Mouse (Mus musculus): Measurements from ENCODE around the gene Sik2. TPM values are rescaled to one million over a fixed set of nuclear protein-coding genes. Genes with fewer than 3 reads are reported as not detected.

The Sik2 gene
- polyA plus RNA-seq, 1 experiment, result 9.9 TPM

DNA sequence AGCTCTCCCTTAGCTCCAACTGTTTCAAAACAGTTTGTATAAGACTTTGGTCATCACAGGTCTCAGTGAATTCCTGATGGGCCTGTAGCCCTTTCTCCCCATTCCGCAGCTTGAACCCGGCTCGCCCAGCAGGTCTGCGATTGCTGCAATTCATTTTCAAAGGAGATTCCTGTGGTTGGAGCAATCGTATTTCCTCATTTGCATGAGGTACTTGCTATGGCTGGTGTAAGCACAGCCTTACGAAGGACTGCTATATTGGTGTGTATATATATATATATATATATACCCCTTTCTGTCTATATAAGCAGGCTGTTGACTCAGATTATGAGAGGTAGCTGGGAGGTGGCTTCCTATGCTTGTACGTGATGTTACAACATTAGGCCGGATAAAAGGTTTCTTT, 23.4 kb upstream of the Sik2 start:
- Histone ChIP-seq H3K36me3 (ENCODE audit: control insufficient read depth, insufficient read depth, low read length) (no peaks in the 10 kb centered on the region), H3K27me3 (ENCODE audit: control insufficient read depth, insufficient read depth, low read length) (no peaks in the 10 kb centered on the region), H3K4me1 (ENCODE audit: control insufficient read depth, insufficient read depth, insufficient read length, low read length) (no peaks in the 10 kb centered on the region), H3K4me3 (ENCODE audit: low read depth, low read length) (no peak overlapping the region), H3K27ac (ENCODE audit: insufficient read depth, low read depth, low read length) (0 out of 2 replicates have a peak overlapping the region, but pooled peaks have one; percentile 30)
- 67% methylated on average over 8 of the region's 8 CpGs for WGBS
- TF ChIP-seq CTCF (IDR thresholded peaks at IDR 0.05; ENCODE audit: extremely low read depth, insufficient read length, insufficient replicate concordance, low read depth, low read length) (no peak), POLR2A (IDR thresholded peaks at IDR 0.05; ENCODE audit: low read depth, low read length) (no peak)

DNA sequence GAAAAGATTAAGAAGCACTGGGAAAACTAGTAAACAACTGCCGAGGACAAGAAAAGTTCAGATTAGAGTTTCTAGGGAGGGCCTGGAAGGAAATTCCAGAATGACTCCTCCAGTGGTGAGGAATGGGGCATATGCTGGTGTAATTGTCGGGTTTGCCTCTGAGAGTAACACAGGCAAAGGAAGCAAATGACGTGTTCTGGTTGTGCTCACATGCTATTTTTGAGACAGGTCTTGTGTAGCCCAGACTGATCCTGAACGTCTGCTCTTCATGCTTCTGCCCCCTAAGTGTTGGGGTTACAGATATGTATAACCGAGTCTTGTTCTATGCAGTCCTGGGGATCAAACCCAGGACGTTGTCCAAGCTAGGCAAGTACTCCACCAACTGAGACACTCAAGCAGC, 22.7 kb upstream of the Sik2 start:
- WGBS, result 67% methylated on average over 6 of the region's 6 CpGs
- H3K27ac ChIP-seq (ENCODE audit: insufficient read depth, low read depth, low read length), result 0 out of 2 replicates have a peak overlapping the region, but pooled peaks have one; percentile 31
- no peak overlapping the region for H3K4me3 ChIP-seq (ENCODE audit: low read depth, low read length)
- H3K36me3 ChIP-seq (ENCODE audit: control insufficient read depth, insufficient read depth, low read length), result no peaks in the 10 kb centered on the region
- TF ChIP-seq POLR2A (IDR thresholded peaks at IDR 0.05; ENCODE audit: low read depth, low read length) (no peak), CTCF (IDR thresholded peaks at IDR 0.05; ENCODE audit: extremely low read depth, insufficient read length, insufficient replicate concordance, low read depth, low read length) (no peak)
- no peaks in the 10 kb centered on the region for H3K27me3 ChIP-seq (ENCODE audit: control insufficient read depth, insufficient read depth, low read length)
- H3K4me1 ChIP-seq (ENCODE audit: control insufficient read depth, insufficient read depth, insufficient read length, low read length), result no peaks in the 10 kb centered on the region

GRCm38 (mm10) chr9:51030147-51030546, 21.3 kb upstream of the Sik2 start:
- WGBS, result 15% methylated on average over 1 of the region's 1 CpGs
- no peak overlapping the region for H3K4me3 ChIP-seq (ENCODE audit: low read depth, low read length)

DNA sequence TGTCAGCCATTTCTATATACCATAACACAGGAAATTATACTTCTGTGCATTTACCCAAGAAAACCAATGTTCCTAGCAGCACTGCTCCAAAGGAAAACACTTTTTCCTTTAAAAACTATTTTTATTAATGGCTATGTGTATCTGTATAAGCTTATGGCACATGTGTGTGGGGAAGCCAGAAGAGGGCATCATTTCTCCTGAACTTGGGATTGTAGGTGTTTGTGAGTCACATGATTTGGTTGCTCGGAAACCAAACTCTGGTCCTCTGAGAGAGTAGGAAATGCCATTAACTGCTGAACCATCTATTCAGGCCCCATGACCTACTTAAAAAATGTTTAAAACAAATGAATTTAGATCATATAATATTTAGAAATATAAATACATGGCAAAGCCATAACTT, 18.1 kb upstream of the Sik2 start:
- TF ChIP-seq CTCF (IDR thresholded peaks at IDR 0.05; ENCODE audit: extremely low read depth, insufficient read length, insufficient replicate concordance, low read depth, low read length) (no peak), POLR2A (IDR thresholded peaks at IDR 0.05; ENCODE audit: low read depth, low read length) (no peak)
- no peaks in the 10 kb centered on the region for H3K4me1 ChIP-seq (ENCODE audit: control insufficient read depth, insufficient read depth, insufficient read length, low read length)
- H3K27ac ChIP-seq (ENCODE audit: insufficient read depth, low read depth, low read length), result no peak overlapping the region
- no peak overlapping the region for H3K4me3 ChIP-seq (ENCODE audit: low read depth, low read length)
- H3K36me3 ChIP-seq (ENCODE audit: control insufficient read depth, insufficient read depth, low read length), result no peaks in the 10 kb centered on the region
- no peaks in the 10 kb centered on the region for H3K27me3 ChIP-seq (ENCODE audit: control insufficient read depth, insufficient read depth, low read length)
- 73% methylated on average over 1 of the region's 1 CpGs for WGBS

More at GRCm38 (mm10) chr9:51030147-51030546, 21.3 kb upstream of the Sik2 start:
- H3K4me1 ChIP-seq (ENCODE audit: control insufficient read depth, insufficient read depth, insufficient read length, low read length), result no peaks in the 10 kb centered on the region
- H3K36me3 ChIP-seq (ENCODE audit: control insufficient read depth, insufficient read depth, low read length), result no peaks in the 10 kb centered on the region
- TF ChIP-seq POLR2A (IDR thresholded peaks at IDR 0.05; ENCODE audit: low read depth, low read length), result no peak
- no peak for TF ChIP-seq CTCF (IDR thresholded peaks at IDR 0.05; ENCODE audit: extremely low read depth, insufficient read length, insufficient replicate concordance, low read depth, low read length)
- H3K27ac ChIP-seq (ENCODE audit: insufficient read depth, low read depth, low read length), result no peak overlapping the region
- H3K27me3 ChIP-seq (ENCODE audit: control insufficient read depth, insufficient read depth, low read length), result no peaks in the 10 kb centered on the region

GRCm38 (mm10) chr9:51021123-51021795, 12.4 kb upstream of the Sik2 start:
- Histone ChIP-seq H3K27ac (ENCODE audit: insufficient read depth, low read depth, low read length) (no peak overlapping the region), H3K27me3 (ENCODE audit: control insufficient read depth, insufficient read depth, low read length) (no peaks in the 10 kb centered on the region), H3K4me1 (ENCODE audit: control insufficient read depth, insufficient read depth, insufficient read length, low read length) (no peaks in the 10 kb centered on the region), H3K4me3 (ENCODE audit: low read depth, low read length) (no peak overlapping the region), H3K36me3 (ENCODE audit: control insufficient read depth, insufficient read depth, low read length) (no peaks in the 10 kb centered on the region)
- TF ChIP-seq POLR2A (IDR thresholded peaks at IDR 0.05; ENCODE audit: low read depth, low read length), result no peak
- no peak for TF ChIP-seq CTCF (IDR thresholded peaks at IDR 0.05; ENCODE audit: extremely low read depth, insufficient read length, insufficient replicate concordance, low read depth, low read length)
- 70% methylated on average over 4 of the region's 4 CpGs for WGBS

- TF ChIP-seq POLR2A (IDR thresholded peaks at IDR 0.05; ENCODE audit: low read depth, low read length) (no peak), CTCF (IDR thresholded peaks at IDR 0.05; ENCODE audit: extremely low read depth, insufficient read length, insufficient replicate concordance, low read depth, low read length) (no peak)
- Histone ChIP-seq H3K4me3 (ENCODE audit: low read depth, low read length) (no peak overlapping the region), H3K4me1 (ENCODE audit: control insufficient read depth, insufficient read depth, insufficient read length, low read length) (no peaks in the 10 kb centered on the region), H3K36me3 (ENCODE audit: control insufficient read depth, insufficient read depth, low read length) (no peaks in the 10 kb centered on the region), H3K27ac (ENCODE audit: insufficient read depth, low read depth, low read length) (no peak overlapping the region), H3K27me3 (ENCODE audit: control insufficient read depth, insufficient read depth, low read length) (no peaks in the 10 kb centered on the region)
- WGBS, result 45% methylated on average over 3 of the region's 3 CpGs
Measured at GRCm38 (mm10) chr9:51020351-51020750, 11.5 kb upstream of the Sik2 start.

DNA sequence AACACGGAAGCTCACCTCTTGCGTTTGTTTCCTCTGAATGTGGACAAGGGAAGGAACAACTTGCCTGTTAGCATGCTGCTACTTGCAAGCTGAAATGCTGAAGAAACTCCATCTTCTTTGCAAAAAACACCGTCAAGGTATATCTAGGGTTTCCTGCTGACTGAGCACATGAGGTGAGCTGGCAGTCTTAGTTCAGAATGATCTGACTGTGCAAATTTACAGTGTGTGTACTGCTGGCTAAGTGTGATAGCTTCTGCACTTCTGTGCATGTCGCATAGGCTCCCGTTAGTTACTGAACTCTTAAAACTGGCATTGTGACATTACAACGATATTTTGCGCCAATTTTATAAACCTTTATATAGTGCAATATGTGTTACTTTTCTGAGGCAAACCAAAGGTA, 10.8 kb upstream of the Sik2 start:
- Histone ChIP-seq H3K4me3 (ENCODE audit: low read depth, low read length) (no peak overlapping the region), H3K27ac (ENCODE audit: insufficient read depth, low read depth, low read length) (no peak overlapping the region), H3K27me3 (ENCODE audit: control insufficient read depth, insufficient read depth, low read length) (no peaks in the 10 kb centered on the region), H3K4me1 (ENCODE audit: control insufficient read depth, insufficient read depth, insufficient read length, low read length) (no peaks in the 10 kb centered on the region), H3K36me3 (ENCODE audit: control insufficient read depth, insufficient read depth, low read length) (no peaks in the 10 kb centered on the region)
- 73% methylated on average over 7 of the region's 7 CpGs for WGBS
- TF ChIP-seq CTCF (IDR thresholded peaks at IDR 0.05; ENCODE audit: extremely low read depth, insufficient read length, insufficient replicate concordance, low read depth, low read length) (no peak), POLR2A (IDR thresholded peaks at IDR 0.05; ENCODE audit: low read depth, low read length) (no peak)

All from small intestine, adult 2 months (tissue).